Mouse (Mus musculus) lung, postnatal 25 days (tissue): ENCODE data around the gene Gjb4.
A peak's percentile ranks its signal among the peaks of the same experiment; 100 is the strongest.

ENCODE experiments used
- DNase-seq: peaks from one replicate; pipeline ENCODE4 v3.0.0; 2022; ENCODE audit warnings: low spot score

The Gjb4 gene

GRCm38 (mm10) chr4:127311561-127311960 is 42.3 kb downstream of the Gjb4 start:
- no peak for DNase-seq

DNA sequence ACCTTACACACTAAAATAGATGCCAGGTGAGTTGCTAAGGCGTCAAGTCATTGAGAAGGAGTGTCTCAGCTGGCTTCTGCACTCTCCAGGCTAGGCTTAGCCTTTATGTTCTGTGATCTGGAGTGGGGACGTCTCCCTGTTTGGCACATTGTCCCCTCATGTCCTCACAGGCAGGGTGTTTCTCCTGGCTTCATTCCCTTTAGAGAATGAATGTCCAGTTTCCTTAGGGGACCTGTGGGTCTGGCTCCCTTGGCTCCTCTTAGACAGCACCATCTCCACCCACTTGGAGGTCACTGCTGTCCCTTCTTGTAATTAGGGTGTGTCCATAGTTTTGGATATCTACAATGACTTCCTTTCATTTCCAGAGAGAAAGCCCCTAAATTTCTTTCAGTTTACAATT is 47.0 kb downstream of the Gjb4 start:
- DNase-seq, result no peak

- DNase-seq, result peak; percentile 28
These were observed 50.1 kb downstream of the Gjb4 start for GRCm38 (mm10) chr4:127303796-127304195.
